Mouse (Mus musculus) limb, embryonic 10.5 days (tissue): Measurements from ENCODE around the gene Gpr157. TPM values are rescaled to one million over a fixed set of nuclear protein-coding genes. Genes with fewer than 3 reads are reported as not detected.

Experiments
- DNase-seq: peaks from one replicate; pipeline ENCODE4 v3.0.0-alpha.2; 2017; ENCODE audit warnings: low spot score
- H3K27ac ChIP-seq: fragments of 300-500 bp; sonication (generic); 2 replicates; pipeline ENCODE4 v1.5.1; 2016; ENCODE audit warnings: mild to moderate bottlenecking
- H3K27me3 ChIP-seq: fragments of 300-500 bp; sonication (generic); 2 replicates; pipeline ENCODE4 v1.6.1; 2016; ENCODE audit warnings: low read depth, mild to moderate bottlenecking; ENCODE audit not compliant: poor library complexity, severe bottlenecking
- H3K36me3 ChIP-seq: fragments of 300-500 bp; sonication (generic); 2 replicates; pipeline ENCODE4 v1.6.1; 2016; ENCODE audit warnings: mild to moderate bottlenecking, moderate library complexity
- H3K4me1 ChIP-seq: fragments of 300-500 bp; sonication (generic); 2 replicates; pipeline ENCODE4 v1.6.1; 2016
- H3K4me3 ChIP-seq: fragments of 300-500 bp; sonication (generic); 2 replicates; pipeline ENCODE4 v1.5.1; 2016; ENCODE audit warnings: mild to moderate bottlenecking, moderate library complexity
- H3K9me3 ChIP-seq: fragments of 300-500 bp; sonication (generic); replicated peaks from 2 replicates; pipeline ENCODE4 v1.6.1; 2016; ENCODE audit warnings: mild to moderate bottlenecking
- WGBS: fragments of 180-500 bp; shearing (Covaris S2); methylation state at CpG from one replicate; pipeline ENCODE4 v1.1.7; 2016; 5-methylcytosine and 5-hydroxymethylcytosine counted together
- polyA plus RNA-seq: library from polyadenylated mRNA; unstranded; fragments of >200 nt; fragmentation: Nextera tagmentation; extraction: Ambion mirVana; gene quantifications from 2 replicates; pipeline ENCODE4 v1.2.1, GENCODE M21; 2016

The Gpr157 gene
- polyA plus RNA-seq, 1 experiment from 2014 or later: 0.75 TPM

DNA sequence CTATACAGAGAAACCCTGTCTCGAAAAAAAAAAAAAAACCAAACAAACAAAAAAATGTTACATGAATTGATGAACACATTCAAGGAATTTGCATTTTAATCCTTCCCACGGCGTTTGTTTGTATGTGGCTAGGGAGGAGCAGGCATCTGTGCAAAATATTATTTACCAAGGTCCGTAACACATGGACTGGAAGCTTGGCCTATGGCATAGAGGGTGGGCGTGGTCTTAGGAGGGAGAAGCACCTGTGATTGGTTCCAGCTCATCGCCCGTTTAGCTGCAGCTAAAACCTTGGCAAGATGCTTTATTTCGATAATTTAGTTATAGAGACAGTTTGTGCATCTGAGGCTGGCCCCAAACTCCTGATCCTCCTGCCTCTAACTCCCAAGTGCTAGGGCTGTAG, 34.3 kb downstream of the Gpr157 start:
- DNase-seq: no peak
- Histone ChIP-seq H3K4me3 (no peak overlapping the region), H3K27me3 (0 out of 2 replicates have a peak, but pooled peaks cover 15% of the 10 kb centered on the region), H3K4me1 (peaks cover 25% of the 10 kb centered on the region), H3K9me3 (no peaks in the 10 kb centered on the region), H3K27ac (no peak overlapping the region), H3K36me3 (no peaks in the 10 kb centered on the region)
- WGBS: 77% methylated on average over 8 of the region's 8 CpGs

DNA sequence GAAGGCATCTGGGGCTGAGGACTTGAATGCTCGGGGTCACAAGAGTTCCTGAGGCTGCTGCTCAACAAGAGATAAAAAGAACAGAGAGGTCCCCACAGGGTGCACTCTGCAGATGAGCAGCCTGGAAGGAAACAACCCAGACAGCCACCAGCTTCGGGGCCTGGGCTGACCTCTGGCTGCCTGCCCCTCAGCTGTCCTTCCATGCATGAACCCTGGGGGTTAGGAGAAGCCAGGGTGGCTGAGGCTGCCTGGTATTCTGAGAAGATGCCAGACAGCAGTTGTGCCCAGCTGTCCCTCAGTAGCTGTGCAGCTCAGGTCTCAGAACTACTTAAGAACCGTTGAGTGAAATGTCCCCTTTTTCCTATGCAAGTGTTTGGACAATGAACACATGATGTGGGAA, 35.3 kb downstream of the Gpr157 start:
- 70% methylated on average over 3 of the region's 3 CpGs for WGBS
- Histone ChIP-seq H3K27me3 (0 out of 2 replicates have a peak, but pooled peaks cover 15% of the 10 kb centered on the region), H3K4me3 (no peak overlapping the region), H3K9me3 (no peaks in the 10 kb centered on the region), H3K36me3 (no peaks in the 10 kb centered on the region), H3K27ac (no peak overlapping the region), H3K4me1 (peaks cover 25% of the 10 kb centered on the region)
- DNase-seq: no peak

DNA sequence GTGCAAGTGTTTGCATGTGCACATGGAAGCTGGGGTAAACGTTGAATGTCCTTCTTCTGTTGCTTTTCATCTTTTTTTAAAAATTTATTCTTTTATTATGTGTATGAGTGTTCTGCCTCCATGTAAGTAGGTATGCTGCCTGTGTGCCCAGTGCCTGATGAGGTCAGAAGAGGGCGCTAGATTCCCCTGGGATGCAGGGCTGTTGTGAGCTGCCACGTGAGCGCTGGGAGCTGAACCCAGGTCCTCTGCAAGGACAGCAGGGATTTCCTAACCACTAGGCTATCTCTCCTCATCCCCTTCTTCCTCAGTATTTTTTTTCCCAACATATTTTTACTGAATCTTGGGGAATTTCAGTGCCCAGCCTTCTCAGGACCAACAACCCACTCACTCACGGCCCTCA, 39.2 kb downstream of the Gpr157 start:
- WGBS: 93% methylated on average over 5 of the region's 5 CpGs
- H3K4me1 ChIP-seq: peaks cover 23% of the 10 kb centered on the region
- no peaks in the 10 kb centered on the region for H3K36me3 ChIP-seq
- no peaks in the 10 kb centered on the region for H3K9me3 ChIP-seq
- no peak for DNase-seq
- no peak overlapping the region for H3K4me3 ChIP-seq
- H3K27me3 ChIP-seq: 0 out of 2 replicates have a peak, but pooled peaks cover 11% of the 10 kb centered on the region
- no peak overlapping the region for H3K27ac ChIP-seq

DNA sequence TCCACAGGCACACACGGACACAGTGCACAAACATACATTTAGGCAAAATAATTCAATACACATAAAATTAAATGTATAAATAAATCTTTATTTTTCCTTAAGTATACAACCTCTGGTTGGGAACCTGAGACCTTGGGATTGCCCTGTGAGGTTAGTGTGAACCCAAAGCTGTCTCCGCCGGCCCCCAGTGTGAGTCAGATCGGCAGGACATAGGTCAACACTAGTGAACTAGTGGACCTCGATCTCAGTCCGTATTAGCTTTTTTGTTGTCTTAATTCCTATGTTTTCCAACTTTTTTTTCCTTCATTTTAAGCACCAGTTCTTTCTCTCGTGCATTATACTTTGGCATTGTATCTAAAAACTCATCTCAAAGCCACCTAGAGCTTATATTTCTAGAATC, 40.7 kb downstream of the Gpr157 start:
- H3K4me1 ChIP-seq: peaks cover 31% of the 10 kb centered on the region
- peaks cover 5% of the 10 kb centered on the region; the same call in 1 of the 2 replicates for H3K27me3 ChIP-seq
- WGBS: 94% methylated on average over 7 of the region's 7 CpGs
- no peaks in the 10 kb centered on the region for H3K9me3 ChIP-seq
- peak overlapping the region; percentile 0; the same call in 1 of the 2 replicates for H3K27ac ChIP-seq
- H3K4me3 ChIP-seq: no peak overlapping the region
- H3K36me3 ChIP-seq: no peaks in the 10 kb centered on the region
- DNase-seq: no peak

DNA sequence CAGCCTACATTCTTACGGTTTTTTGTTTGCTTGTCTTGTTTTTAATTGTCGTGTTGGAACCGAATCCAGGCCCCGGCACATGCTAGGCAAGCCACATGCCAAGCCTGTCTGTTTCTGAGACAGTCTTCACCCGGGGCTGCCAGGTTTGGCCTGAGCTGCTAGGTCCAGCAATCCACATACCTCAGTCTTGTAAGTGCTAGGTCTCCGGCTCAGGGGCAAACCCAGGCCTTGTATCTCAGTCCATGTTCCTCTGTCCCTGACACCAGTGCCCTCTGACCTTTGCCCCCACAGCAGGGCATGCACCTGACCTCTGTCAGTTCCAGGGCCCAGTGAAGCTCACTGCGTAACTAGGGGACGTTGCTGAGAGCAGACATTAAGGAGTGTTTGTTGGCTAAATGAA, 41.4 kb downstream of the Gpr157 start:
- WGBS: 68% methylated on average over 8 of the region's 8 CpGs
- no peaks in the 10 kb centered on the region for H3K9me3 ChIP-seq
- peak overlapping the region; percentile 79 for H3K27ac ChIP-seq
- no peaks in the 10 kb centered on the region for H3K36me3 ChIP-seq
- DNase-seq: peak; percentile 50
- peaks cover 38% of the 10 kb centered on the region for H3K4me1 ChIP-seq
- peaks cover 7% of the 10 kb centered on the region; the same call in 1 of the 2 replicates for H3K27me3 ChIP-seq
- no peak overlapping the region for H3K4me3 ChIP-seq

DNA sequence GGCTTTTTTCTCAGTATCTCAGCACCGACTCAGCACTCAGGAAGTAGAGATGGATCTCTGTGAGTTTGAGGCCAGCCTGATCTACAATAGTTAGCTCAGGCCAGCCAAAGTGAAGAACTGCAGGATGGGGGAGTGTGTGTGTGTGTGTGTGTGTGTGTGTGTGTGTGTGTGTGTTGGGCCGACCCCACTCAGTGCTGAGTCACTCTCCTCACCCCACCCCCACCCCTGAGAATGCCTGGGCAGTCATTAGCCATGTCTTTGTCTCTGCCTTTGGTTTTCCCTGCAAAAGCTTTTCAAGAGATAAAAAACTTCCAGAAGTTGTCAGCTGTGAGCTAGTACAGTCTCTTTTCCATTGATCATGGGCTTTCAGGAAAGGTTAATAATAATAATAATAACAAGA, 43.5 kb downstream of the Gpr157 start:
- Histone ChIP-seq H3K9me3 (no peaks in the 10 kb centered on the region), H3K27ac (0 out of 2 replicates have a peak overlapping the region, but pooled peaks have one; percentile 26), H3K4me1 (peaks cover 45% of the 10 kb centered on the region), H3K36me3 (no peaks in the 10 kb centered on the region), H3K4me3 (no peak overlapping the region), H3K27me3 (peaks cover 14% of the 10 kb centered on the region)
- DNase-seq: no peak
- 53% methylated on average over 2 of the region's 2 CpGs for WGBS

DNA sequence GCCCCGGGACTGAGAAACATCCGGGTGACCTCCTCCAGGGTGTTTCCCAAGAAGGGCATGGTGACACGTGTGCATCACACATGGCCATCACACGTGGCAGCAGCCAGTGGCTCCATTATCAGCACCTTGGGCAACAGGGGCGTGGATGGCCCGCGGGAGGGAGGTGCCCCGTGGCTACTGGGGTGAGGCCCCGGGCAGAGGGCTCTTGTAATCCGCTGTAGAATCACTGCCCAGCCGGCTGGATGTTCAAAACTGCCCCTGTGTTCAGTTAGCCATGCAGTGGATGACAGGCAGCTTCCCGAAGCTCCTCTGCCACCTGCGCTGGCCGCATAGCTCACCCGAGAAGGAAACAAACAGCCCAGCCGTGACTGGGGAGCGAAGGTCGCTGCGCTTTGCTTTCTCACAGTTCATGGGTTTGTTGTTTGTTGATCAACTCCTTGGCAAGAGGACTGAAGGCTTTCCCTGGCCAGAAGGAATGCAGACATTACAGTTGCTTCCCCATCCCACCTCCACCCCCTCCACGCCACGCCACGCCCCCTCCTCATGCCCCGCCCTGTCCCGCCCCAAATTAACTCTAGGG, 45.6 kb downstream of the Gpr157 start:
- peaks cover 16% of the 10 kb centered on the region for H3K27me3 ChIP-seq
- H3K36me3 ChIP-seq: no peaks in the 10 kb centered on the region
- peak overlapping the region; percentile 32 for H3K4me3 ChIP-seq
- H3K4me1 ChIP-seq: peaks cover 59% of the 10 kb centered on the region
- H3K27ac ChIP-seq: no peak overlapping the region
- whole genome bisulfite sequencing: 32% methylated on average over 24 of the region's 24 CpGs
- no peaks in the 10 kb centered on the region for H3K9me3 ChIP-seq
- no peak for DNase-seq

DNA sequence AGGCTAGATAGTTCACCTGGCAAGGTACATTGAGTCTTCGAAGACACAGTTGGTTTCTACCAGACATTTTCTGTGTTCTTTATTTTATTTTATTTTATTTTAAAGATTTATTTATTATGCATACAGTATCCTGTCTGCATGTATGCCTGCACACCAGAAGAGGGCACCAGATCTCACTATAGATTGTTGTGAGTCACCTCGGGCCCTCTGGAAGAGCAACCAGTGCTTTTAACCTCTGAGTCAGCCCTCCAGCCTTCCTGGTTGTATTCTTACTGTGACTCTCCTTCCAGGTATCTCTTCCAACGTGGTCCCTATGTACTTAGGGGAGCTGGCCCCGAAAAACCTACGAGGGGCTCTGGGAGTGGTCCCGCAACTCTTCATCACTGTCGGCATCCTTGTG, 48.1 kb downstream of the Gpr157 start:
- H3K27ac ChIP-seq: no peak overlapping the region
- 84% methylated on average over 7 of the region's 7 CpGs for WGBS
- DNase-seq: no peak

DNA sequence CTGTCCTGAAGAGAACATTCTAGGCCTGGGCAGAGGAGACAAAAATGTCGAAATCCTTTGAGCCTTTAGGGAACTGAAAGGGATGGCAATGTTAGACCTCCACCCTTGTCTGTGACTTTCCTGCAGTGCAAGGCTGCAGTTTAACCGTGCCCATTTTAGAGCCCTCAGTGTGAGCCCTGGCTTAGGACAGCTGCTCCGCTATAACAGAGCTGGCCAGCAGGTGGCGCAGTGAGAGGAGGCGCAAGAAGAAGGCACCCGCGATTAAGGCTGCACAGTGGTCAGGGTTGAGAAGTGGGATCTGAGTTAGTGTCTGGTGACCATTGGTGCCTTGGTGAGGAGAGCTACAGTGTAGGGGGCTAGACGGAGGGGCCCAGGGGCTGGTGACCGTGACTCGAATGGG, 49.5 kb downstream of the Gpr157 start:
- no peaks in the 10 kb centered on the region for H3K9me3 ChIP-seq
- H3K4me3 ChIP-seq: no peak overlapping the region
- H3K36me3 ChIP-seq: no peaks in the 10 kb centered on the region
- H3K4me1 ChIP-seq: peaks cover 48% of the 10 kb centered on the region
- H3K27ac ChIP-seq: peak overlapping the region; percentile 50; the same call in 1 of the 2 replicates
- H3K27me3 ChIP-seq: peaks cover 22% of the 10 kb centered on the region
- 9% methylated on average over 10 of the region's 10 CpGs for WGBS
- DNase-seq: peak; percentile 89

More for the DNA sequence above, 48.1 kb downstream of the Gpr157 start:
- Histone ChIP-seq H3K36me3 (no peaks in the 10 kb centered on the region), H3K4me1 (peaks cover 62% of the 10 kb centered on the region), H3K4me3 (no peak overlapping the region), H3K27me3 (peaks cover 22% of the 10 kb centered on the region), H3K9me3 (no peaks in the 10 kb centered on the region)

DNA sequence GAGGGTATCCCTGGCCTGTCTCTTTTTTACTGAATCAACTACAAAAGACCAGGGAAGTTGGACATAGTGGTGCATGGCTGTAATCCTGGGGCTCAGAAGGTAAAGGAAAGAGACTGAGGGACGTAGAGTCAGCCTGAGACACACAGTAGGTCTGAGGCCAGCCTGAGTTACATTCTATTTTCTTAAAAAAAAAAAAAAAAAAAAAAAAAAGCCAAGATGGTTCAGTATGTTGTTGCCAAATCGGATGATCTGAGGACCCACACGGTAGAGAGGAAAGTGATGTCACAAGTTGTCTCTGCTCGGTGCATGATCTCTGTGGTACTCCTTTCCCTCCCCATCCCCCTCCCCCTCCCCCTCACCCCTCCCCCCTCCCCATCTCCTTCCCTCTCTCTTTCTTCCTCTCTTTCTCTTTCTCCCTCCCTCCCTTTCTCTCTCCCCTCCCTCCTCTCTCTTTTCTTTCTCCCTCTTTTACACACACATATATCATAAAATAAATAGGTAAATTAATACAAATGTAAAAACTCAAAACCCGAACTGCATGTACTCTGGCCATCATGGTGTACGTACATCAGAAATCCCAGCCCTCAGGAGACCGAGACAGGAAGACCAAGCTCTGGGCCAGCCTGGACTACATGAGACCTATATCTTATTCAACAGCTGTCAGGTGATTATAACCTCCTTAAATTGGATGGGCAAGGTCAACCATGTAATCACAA, 50.4 kb downstream of the Gpr157 start:
- Histone ChIP-seq H3K27ac (no peak overlapping the region), H3K9me3 (no peaks in the 10 kb centered on the region), H3K36me3 (no peaks in the 10 kb centered on the region), H3K27me3 (peaks cover 22% of the 10 kb centered on the region), H3K4me1 (peaks cover 46% of the 10 kb centered on the region), H3K4me3 (no peak overlapping the region)
- WGBS: 88% methylated on average over 7 of the region's 7 CpGs
- DNase-seq: no peak

DNA sequence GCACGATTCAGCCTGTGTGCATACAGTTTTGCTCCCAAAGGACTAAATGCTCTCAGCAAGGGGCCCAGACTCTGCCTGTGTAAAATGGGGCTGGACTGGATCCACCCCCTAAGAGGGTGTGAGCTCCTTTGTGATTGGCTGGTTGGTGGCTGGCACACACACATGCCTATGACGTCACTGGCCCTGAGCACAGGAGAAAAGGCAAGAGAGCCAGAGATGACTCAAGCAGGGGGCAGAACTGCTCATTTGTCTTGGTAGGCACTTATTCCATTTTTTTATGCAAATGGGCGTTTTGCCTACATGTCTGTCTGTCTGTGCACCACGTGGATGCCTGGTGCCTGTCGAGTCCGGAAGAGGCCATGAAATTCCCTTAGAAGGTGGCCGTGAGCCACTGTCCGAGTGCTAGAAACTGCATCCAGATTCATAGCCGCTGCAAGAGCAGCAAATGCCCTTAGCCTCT, 50.9 kb downstream of the Gpr157 start:
- Histone ChIP-seq H3K36me3 (no peaks in the 10 kb centered on the region), H3K4me3 (peak overlapping the region; percentile 44), H3K4me1 (peaks cover 41% of the 10 kb centered on the region), H3K27me3 (peaks cover 16% of the 10 kb centered on the region), H3K9me3 (no peaks in the 10 kb centered on the region), H3K27ac (no peak overlapping the region)
- 31% methylated on average over 9 of the region's 9 CpGs for WGBS
- peak; percentile 74 for DNase-seq

DNA sequence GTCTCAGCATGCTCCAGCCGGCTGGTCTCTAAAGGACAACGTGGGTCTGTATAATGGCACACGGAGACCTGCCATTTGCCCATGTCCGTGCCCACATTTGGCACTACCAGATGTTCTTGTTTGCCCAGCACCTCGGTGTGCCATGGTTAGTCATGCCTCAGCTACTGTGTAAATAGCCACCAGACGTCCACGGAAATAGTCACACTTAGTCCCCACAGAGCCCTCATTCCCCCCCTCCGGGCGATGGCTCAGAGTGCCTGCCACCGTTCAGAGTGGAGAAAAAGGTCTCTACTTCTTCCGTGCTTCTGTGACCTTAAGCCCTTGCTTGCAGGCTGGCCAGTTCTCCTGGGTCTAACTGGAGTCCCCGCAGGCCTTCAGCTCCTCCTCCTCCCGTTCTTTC, 51.9 kb downstream of the Gpr157 start:
- DNase-seq: no peak

DNA sequence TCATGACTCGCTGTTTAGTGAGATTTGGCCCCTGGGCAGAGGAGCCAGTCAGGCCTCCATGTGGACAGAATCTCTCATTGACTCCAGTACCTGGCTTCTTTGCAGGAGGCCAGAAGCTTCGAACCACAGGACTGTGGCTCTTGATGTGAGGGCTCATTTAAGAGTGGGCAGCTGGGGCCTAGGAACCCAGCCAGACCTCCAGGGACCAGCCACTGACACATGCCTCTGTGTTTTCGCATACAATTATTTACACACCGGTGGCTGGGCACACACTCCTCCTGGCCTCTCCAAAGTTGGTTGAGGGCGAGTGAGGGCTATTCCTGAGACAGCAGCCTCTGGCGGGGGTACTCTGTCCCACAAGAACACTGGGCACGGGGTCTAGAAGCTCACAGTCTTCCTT, 53.2 kb downstream of the Gpr157 start:
- WGBS: 89% methylated on average over 7 of the region's 7 CpGs
- H3K4me3 ChIP-seq: no peak overlapping the region
- peaks cover 34% of the 10 kb centered on the region for H3K4me1 ChIP-seq
- H3K27me3 ChIP-seq: peaks cover 9% of the 10 kb centered on the region; the same call in 1 of the 2 replicates
- H3K9me3 ChIP-seq: no peaks in the 10 kb centered on the region
- no peak overlapping the region for H3K27ac ChIP-seq
- no peaks in the 10 kb centered on the region for H3K36me3 ChIP-seq
- no peak for DNase-seq

More for the DNA sequence above, 51.9 kb downstream of the Gpr157 start:
- no peaks in the 10 kb centered on the region for H3K36me3 ChIP-seq
- H3K27me3 ChIP-seq: peaks cover 9% of the 10 kb centered on the region; the same call in 1 of the 2 replicates
- peaks cover 32% of the 10 kb centered on the region for H3K4me1 ChIP-seq
- WGBS: 71% methylated on average over 13 of the region's 13 CpGs
- H3K9me3 ChIP-seq: no peaks in the 10 kb centered on the region
- H3K27ac ChIP-seq: 0 out of 2 replicates have a peak overlapping the region, but pooled peaks have one; percentile 14
- H3K4me3 ChIP-seq: no peak overlapping the region
